Mouse (Mus musculus) ovary, postnatal 10 days (tissue): ENCODE measurements at regions not wholly inside any gene's neighbourhood (a gene's known extent, or its start where the extent isn't known, plus 50 kb on each side); places are given as distances from the start of the nearest gene placed in this dataset.

Experiments used
- DNase-seq: peaks from one replicate; pipeline ENCODE4 v3.0.0; 2022; ENCODE audit warnings: low spot score

DNA sequence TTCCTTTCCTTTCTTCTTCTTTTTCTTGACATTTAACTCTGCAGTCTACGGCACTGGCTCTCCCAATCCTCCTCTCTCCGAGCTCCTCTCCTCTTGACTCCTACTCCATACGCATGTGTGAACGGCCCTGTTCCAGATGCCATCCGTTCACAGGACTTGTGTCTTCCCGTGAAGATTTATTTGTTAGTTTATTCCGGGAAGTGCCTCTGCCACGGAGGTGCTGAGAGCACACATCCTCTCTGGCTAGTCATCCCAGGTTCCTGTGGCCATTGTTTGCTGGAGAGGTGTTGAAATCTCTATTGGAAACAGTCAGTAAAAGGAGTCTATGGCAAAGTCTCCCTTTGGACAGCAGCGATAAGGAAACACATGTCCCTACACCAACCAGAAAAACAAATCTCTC lies 53.3 kb upstream of the Tgfbr2 start:
- DNase-seq, result no peak

DNA sequence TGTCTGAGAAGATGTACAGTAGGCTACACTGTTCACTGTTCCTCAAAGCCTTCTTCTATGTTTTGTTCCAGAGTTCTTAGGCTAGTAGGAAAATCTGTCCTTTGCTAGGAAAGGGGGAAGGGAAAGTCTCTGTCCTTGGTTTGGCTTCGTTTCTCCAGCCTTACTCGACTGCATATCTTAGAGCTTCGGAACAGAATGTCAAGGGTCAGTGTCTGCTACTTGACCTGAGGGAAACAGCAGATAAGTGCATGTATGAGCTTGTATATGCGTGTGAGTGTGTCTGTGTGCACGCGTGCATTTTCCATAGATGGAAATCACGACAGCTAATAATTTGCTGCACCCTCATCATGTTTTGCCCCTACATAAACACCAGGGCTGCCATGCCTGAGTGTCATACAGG lies 52.6 kb upstream of the Tgfbr2 start:
- no peak for DNase-seq
